Mouse (Mus musculus): ENCODE results near the gene Gm47969. TPM values are rescaled to one million over a fixed set of nuclear protein-coding genes. Genes with fewer than 3 reads are reported as not detected.

Gene Gm47969
- polyA plus RNA-seq (2014; fragmentation: Illumina TruSeq; extraction: RNeasy Lipid Tissue Mini Kit (QIAGEN cat#74804); ENCODE audit: low read depth, low replicate concordance) = not detected

DNA sequence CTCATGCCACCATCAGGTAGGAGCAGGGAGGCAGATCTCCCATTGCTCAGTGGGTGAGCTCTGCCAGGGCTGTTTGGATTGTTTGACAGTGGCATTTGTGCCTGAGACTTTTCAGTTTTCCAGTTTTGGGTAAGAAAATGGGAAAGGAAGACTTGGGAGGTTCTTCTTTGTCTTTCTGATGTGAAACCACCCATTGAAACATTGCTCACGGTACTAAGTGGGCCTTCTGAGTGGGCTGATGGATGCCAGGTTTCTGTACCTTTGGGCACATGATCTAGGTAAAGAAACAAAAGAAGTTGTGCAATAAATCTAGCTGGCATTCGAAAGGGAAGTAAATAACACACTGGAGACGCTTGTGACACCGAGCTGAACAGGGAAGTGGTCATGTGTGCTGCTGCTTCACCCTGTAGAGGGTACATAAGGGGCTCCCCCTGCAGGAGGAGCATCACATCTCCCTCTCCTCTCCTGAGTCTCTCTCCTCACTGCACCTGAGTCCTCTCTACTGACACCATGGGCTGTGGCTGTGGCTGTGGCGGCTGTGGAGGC lies at the start of gene Gm47969:
Gene Gm47969, plus strand, starts transcription at position 51 of the 546 bp plus-strand sequence.

DNA sequence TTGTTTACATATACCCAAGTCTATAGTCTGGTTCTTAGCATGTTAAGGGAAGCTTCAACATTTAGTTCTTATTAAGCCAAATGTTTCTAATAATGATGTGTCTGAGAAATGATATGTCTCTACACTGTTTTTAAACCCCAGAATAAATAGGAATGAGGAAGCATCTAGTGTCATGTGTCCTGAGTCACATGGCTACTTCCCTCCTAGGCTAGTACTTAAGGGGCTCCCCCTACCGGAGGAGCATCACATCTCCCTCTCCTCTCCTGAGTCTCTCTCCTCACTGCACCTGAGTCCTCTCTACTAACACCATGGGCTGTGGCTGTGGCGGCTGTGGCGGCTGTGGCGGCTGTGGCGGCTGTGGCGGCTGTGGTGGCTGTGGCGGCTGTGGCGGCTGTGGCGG lies 44.4 kb upstream of the Gm47969 start, which contains the start of gene Gm47959:
Gene Gm47959, plus strand, starts transcription at position 243 of the 400 bp plus-strand sequence.

DNA sequence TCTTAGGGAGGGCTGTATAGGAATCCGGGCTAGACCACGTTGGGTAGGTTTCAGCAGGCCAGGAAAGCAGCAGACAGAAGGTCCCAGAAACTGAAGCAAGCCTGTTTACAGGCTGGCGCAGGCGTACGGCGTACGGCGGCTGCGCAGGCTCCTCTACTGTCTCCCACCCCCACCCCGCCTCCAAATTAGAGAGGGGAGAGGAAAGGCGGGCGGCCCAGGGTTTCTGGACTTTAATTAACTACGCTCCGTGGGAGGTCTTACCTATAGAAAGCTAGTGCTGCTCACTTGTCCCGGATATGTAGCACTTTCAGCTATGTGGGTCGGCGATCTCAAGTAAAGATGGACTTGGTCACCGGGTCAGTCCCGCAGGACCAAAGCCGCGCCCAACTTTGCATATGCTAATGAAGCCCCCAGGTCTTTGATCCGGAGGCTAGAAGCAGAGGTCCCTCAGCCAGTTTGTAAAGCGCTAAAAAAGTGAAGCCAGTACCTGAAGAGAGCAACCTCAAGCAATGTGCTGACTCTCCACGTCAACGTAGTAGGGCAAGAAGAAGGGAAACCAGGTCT lies 6.5 kb upstream of the Gm47969 start, which contains the start of gene Slc19a3:
Gene Slc19a3, minus strand, starts transcription at position 340 of the 564 bp plus-strand sequence.

DNA sequence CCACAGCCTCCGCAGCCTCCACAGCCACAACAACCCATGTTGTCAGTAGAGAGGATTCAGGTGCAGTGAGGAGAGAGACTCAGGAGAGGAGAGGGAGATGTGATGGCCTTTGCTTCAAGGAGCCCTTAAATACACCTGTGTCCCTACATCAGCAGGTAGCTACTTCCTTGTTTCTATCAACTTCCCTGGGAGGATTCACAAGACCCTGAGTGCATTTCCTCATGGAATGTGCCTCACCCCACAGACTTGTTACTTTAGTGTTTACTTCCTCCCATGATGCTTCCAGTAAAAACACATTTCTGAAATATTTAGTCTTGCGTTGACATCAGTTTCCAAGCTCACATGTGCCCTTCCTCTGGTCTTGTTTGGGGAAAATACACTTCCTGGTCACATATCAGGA lies 2.4 kb upstream of the Gm47969 start, which contains the start of gene Krtap28-10:
Gene Krtap28-10, minus strand, starts transcription at position 101 of the 400 bp plus-strand sequence.

DNA sequence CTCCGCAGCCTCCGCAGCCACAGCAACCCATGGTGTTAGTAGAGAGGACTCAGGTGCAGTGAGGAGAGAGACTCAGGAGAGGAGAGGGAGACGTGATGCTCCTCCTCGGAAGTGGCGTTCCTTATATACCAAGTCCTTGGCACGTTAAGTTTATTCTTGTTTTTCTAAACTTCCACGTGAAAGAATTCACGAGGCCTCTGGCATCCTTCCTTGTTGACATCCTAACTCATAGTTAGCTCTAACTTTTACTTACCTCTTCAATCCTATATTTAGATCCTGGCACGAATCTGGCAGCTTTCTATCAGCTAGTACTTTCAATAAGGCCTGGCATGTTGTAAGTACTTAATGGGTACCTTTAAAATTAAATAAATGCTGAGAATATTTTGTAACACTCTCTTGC lies 14.5 kb downstream of the Gm47969 start, which contains the start of gene A030005K14Rik:
Gene A030005K14Rik, minus strand, starts transcription at position 101 of the 400 bp plus-strand sequence.

DNA sequence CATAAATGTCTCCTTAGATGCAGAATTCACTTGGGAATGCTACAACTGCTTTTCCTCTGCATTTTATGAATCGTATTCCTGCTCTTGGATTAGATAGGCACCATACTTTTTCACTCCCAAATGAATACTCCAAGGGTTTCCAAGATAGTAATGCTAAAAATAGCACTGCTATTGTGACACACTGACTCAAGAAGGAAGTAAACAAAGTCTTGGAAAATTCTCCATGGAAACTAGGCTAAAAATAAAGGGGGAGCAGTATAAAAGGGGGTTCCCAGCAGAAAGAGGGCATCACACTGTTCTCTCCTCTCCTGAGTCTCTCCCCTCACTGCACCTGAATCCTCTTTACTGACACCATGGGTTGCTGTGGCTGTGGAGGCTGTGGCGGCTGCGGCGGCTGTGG lies 15.9 kb downstream of the Gm47969 start, which contains the start of gene Krtap28-13:
Gene Krtap28-13, plus strand, starts transcription at position 288 of the 400 bp plus-strand sequence.

Other genes starting within 250 kb of the Gm47969 start
- gene Agfg1, start 205.4 kb upstream of the Gm47969 start, polyA plus RNA-seq (2014; fragmentation: Illumina TruSeq; extraction: RNeasy Lipid Tissue Mini Kit (QIAGEN cat#74804); ENCODE audit: low read depth, low replicate concordance) = 189 TPM
- 0.87 TPM for gene A030005L19Rik, start 131.6 kb upstream of the Gm47969 start, polyA plus RNA-seq (2014; fragmentation: Illumina TruSeq; extraction: RNeasy Lipid Tissue Mini Kit (QIAGEN cat#74804); ENCODE audit: low read depth, low replicate concordance)
- not detected for gene A030014E15Rik, start 120.0 kb upstream of the Gm47969 start, polyA plus RNA-seq (2014; fragmentation: Illumina TruSeq; extraction: RNeasy Lipid Tissue Mini Kit (QIAGEN cat#74804); ENCODE audit: low read depth, low replicate concordance)
- gene Gm6217, start 113.5 kb upstream of the Gm47969 start, polyA plus RNA-seq (2014; fragmentation: Illumina TruSeq; extraction: RNeasy Lipid Tissue Mini Kit (QIAGEN cat#74804); ENCODE audit: low read depth, low replicate concordance) = not detected
- not detected for gene A030003K21Rik, start 101.5 kb upstream of the Gm47969 start, polyA plus RNA-seq (2014; fragmentation: Illumina TruSeq; extraction: RNeasy Lipid Tissue Mini Kit (QIAGEN cat#74804); ENCODE audit: low read depth, low replicate concordance)
- not detected for gene Gm7544, start 88.9 kb upstream of the Gm47969 start, polyA plus RNA-seq (2014; fragmentation: Illumina TruSeq; extraction: RNeasy Lipid Tissue Mini Kit (QIAGEN cat#74804); ENCODE audit: low read depth, low replicate concordance)
- not detected for gene Gm47955, start 84.6 kb upstream of the Gm47969 start, polyA plus RNA-seq (2014; fragmentation: Illumina TruSeq; extraction: RNeasy Lipid Tissue Mini Kit (QIAGEN cat#74804); ENCODE audit: low read depth, low replicate concordance)
- not detected for gene Gm47959, start 44.4 kb upstream of the Gm47969 start, polyA plus RNA-seq (2014; fragmentation: Illumina TruSeq; extraction: RNeasy Lipid Tissue Mini Kit (QIAGEN cat#74804); ENCODE audit: low read depth, low replicate concordance)
- 0.38 TPM for gene Slc19a3, start 6.5 kb upstream of the Gm47969 start, polyA plus RNA-seq (2014; fragmentation: Illumina TruSeq; extraction: RNeasy Lipid Tissue Mini Kit (QIAGEN cat#74804); ENCODE audit: low read depth, low replicate concordance)
- not detected for gene Krtap28-10, start 2.5 kb upstream of the Gm47969 start, polyA plus RNA-seq (2014; fragmentation: Illumina TruSeq; extraction: RNeasy Lipid Tissue Mini Kit (QIAGEN cat#74804); ENCODE audit: low read depth, low replicate concordance)
- gene A030005K14Rik, start 14.4 kb downstream of the Gm47969 start, polyA plus RNA-seq (2014; fragmentation: Illumina TruSeq; extraction: RNeasy Lipid Tissue Mini Kit (QIAGEN cat#74804); ENCODE audit: low read depth, low replicate concordance) = not detected
- not detected for gene Krtap28-13, start 16.0 kb downstream of the Gm47969 start, polyA plus RNA-seq (2014; fragmentation: Illumina TruSeq; extraction: RNeasy Lipid Tissue Mini Kit (QIAGEN cat#74804); ENCODE audit: low read depth, low replicate concordance)
- gene Ccl20, start 71.8 kb downstream of the Gm47969 start, polyA plus RNA-seq (2014; fragmentation: Illumina TruSeq; extraction: RNeasy Lipid Tissue Mini Kit (QIAGEN cat#74804); ENCODE audit: low read depth, low replicate concordance) = not detected
- 51.0 TPM for gene Daw1, start 114.8 kb downstream of the Gm47969 start, polyA plus RNA-seq (2014; fragmentation: Illumina TruSeq; extraction: RNeasy Lipid Tissue Mini Kit (QIAGEN cat#74804); ENCODE audit: low read depth, low replicate concordance)